Mouse (Mus musculus) kidney, adult 2 months (tissue): ENCODE results near the gene Prim2. TPM values are rescaled to one million over a fixed set of nuclear protein-coding genes. Genes with fewer than 3 reads are reported as not detected.

Experiments used
- DNase-seq: peaks from one replicate; pipeline ENCODE4 v3.0.0; 2021
- H3K27ac ChIP-seq: fragments of 200-500 bp; 2 replicates; pipeline ENCODE4 v1.5.1; 2012; ENCODE audit warnings: low read depth, low read length, control low read depth, inconsistent platforms; ENCODE audit not compliant: insufficient read depth
- H3K27me3 ChIP-seq: fragments of 200-500 bp; replicated peaks from 2 replicates; pipeline ENCODE4 v1.6.1; 2012; ENCODE audit warnings: mild to moderate bottlenecking, moderate library complexity, low read length, inconsistent platforms; ENCODE audit not compliant: control insufficient read depth, insufficient read depth
- H3K36me3 ChIP-seq: fragments of 200-500 bp; 2 replicates; pipeline ENCODE4 v1.6.1; 2012; ENCODE audit warnings: mild to moderate bottlenecking, moderate library complexity, low read length, inconsistent platforms; ENCODE audit not compliant: control insufficient read depth, insufficient read depth
- H3K4me1 ChIP-seq: fragments of 200-500 bp; 2 replicates; pipeline ENCODE4 v1.6.1; 2011; ENCODE audit warnings: low read length; ENCODE audit not compliant: control insufficient read depth, insufficient read depth
- H3K4me3 ChIP-seq: fragments of 200-500 bp; 2 replicates; pipeline ENCODE4 v1.5.1; 2011; ENCODE audit warnings: mild to moderate bottlenecking, low read depth, low read length, control low read depth; ENCODE audit not compliant: insufficient read depth
- CTCF ChIP-seq: fragments of 200-500 bp; conservative IDR thresholded peaks from 2 replicates; pipeline ENCODE4 v1.5.1; 2011; ENCODE audit warnings: low read depth, mild to moderate bottlenecking, control low read depth, low read length, moderate library complexity, mixed read lengths; ENCODE audit not compliant: insufficient read depth, insufficient read length
- POLR2A ChIP-seq: fragments of 200-500 bp; IDR thresholded peaks from one replicate; pipeline ENCODE4 v1.6.1; 2011; ENCODE audit warnings: low read depth, low read length, control low read depth
- WGBS: fragments of 180-500 bp; shearing (Covaris S2); methylation state at CpG from one replicate; pipeline ENCODE4 v1.1.7; 2018; 5-methylcytosine and 5-hydroxymethylcytosine counted together
- polyA plus RNA-seq: library from polyadenylated mRNA; depleted of rRNA; stranded (reverse); fragments of >200 nt; gene quantifications from 2 replicates; pipeline ENCODE4 v1.2.3, GENCODE M21; 2012; rRNA removed

The Prim2 gene
- polyA plus RNA-seq, 1 experiment: 2.9 TPM

- Histone ChIP-seq H3K4me1 (no peaks in the 10 kb centered on the region), H3K36me3 (no peaks in the 10 kb centered on the region), H3K4me3 (no peak overlapping the region), H3K27me3 (no peaks in the 10 kb centered on the region), H3K27ac (no peak overlapping the region)
- TF ChIP-seq POLR2A: no peak
- 79% methylated on average over 8 of the region's 8 CpGs for WGBS
- DNase-seq: no peak
Measured at GRCm38 (mm10) chr1:33460703-33461102, 208.9 kb downstream of the Prim2 start.

- WGBS: 94% methylated on average over 3 of the region's 3 CpGs
- H3K27ac ChIP-seq: no peak overlapping the region
- no peaks in the 10 kb centered on the region for H3K27me3 ChIP-seq
- H3K4me3 ChIP-seq: no peak overlapping the region
- no peak for TF ChIP-seq CTCF
- no peak for TF ChIP-seq POLR2A
- no peaks in the 10 kb centered on the region for H3K4me1 ChIP-seq
- no peaks in the 10 kb centered on the region for H3K36me3 ChIP-seq
- no peak for DNase-seq
Measured at GRCm38 (mm10) chr1:33460262-33460661, 209.3 kb downstream of the Prim2 start.

- 92% methylated on average over 3 of the region's 3 CpGs for WGBS
- H3K36me3 ChIP-seq: no peaks in the 10 kb centered on the region
- no peak overlapping the region for H3K4me3 ChIP-seq
- DNase-seq: no peak
- no peak overlapping the region for H3K27ac ChIP-seq
- H3K27me3 ChIP-seq: no peaks in the 10 kb centered on the region
- TF ChIP-seq POLR2A (no peak), CTCF (no peak)
- H3K4me1 ChIP-seq: no peaks in the 10 kb centered on the region
Measured at GRCm38 (mm10) chr1:33458950-33459349, 210.6 kb downstream of the Prim2 start.

- no peak overlapping the region for H3K4me3 ChIP-seq
- WGBS: 96% methylated on average over 6 of the region's 6 CpGs
- H3K27me3 ChIP-seq: no peaks in the 10 kb centered on the region
- no peak for DNase-seq
- no peaks in the 10 kb centered on the region for H3K4me1 ChIP-seq
- TF ChIP-seq POLR2A (no peak), CTCF (no peak)
- H3K36me3 ChIP-seq: no peaks in the 10 kb centered on the region
- no peak overlapping the region for H3K27ac ChIP-seq
Measured at GRCm38 (mm10) chr1:33454251-33454650, 215.3 kb downstream of the Prim2 start.

GRCm38 (mm10) chr1:33453299-33453698 lies 216.3 kb downstream of the Prim2 start:
- TF ChIP-seq CTCF: no peak
- no peak for DNase-seq
- WGBS: 89% methylated on average over 9 of the region's 9 CpGs

GRCm38 (mm10) chr1:33447179-33447578 lies 222.4 kb downstream of the Prim2 start:
- TF ChIP-seq CTCF (no peak), POLR2A (no peak)
- H3K36me3 ChIP-seq: no peaks in the 10 kb centered on the region
- no peaks in the 10 kb centered on the region for H3K27me3 ChIP-seq
- no peak overlapping the region for H3K4me3 ChIP-seq
- no peaks in the 10 kb centered on the region for H3K4me1 ChIP-seq
- 70% methylated on average over 4 of the region's 4 CpGs for WGBS
- DNase-seq: no peak
- no peak overlapping the region for H3K27ac ChIP-seq

More at GRCm38 (mm10) chr1:33453299-33453698, 216.3 kb downstream of the Prim2 start:
- Histone ChIP-seq H3K4me3 (no peak overlapping the region), H3K27ac (no peak overlapping the region), H3K27me3 (no peaks in the 10 kb centered on the region), H3K4me1 (no peaks in the 10 kb centered on the region), H3K36me3 (no peaks in the 10 kb centered on the region)

GRCm38 (mm10) chr1:33436167-33436566 lies 233.4 kb downstream of the Prim2 start:
- Histone ChIP-seq H3K4me3 (no peak overlapping the region), H3K27ac (no peak overlapping the region), H3K36me3 (no peaks in the 10 kb centered on the region), H3K27me3 (no peaks in the 10 kb centered on the region), H3K4me1 (no peaks in the 10 kb centered on the region)
- no peak for DNase-seq
- 94% methylated on average over 2 of the region's 2 CpGs for WGBS
- TF ChIP-seq POLR2A (no peak), CTCF (no peak)

Other genes starting within 250 kb of the Prim2 start
- gene Rab23, start 50.1 kb upstream of the Prim2 start, polyA plus RNA-seq: 7.3 and 7.5 TPM in 2 replicates
- gene Bag2, start 88.0 kb upstream of the Prim2 start, polyA plus RNA-seq: 18.0 and 22.0 TPM in 2 replicates
- gene Zfp451, start 144.8 kb upstream of the Prim2 start, polyA plus RNA-seq: 4.1 and 5.0 TPM in 2 replicates
- 0.16 TPM in 2 replicates for gene Bend6, start 238.0 kb upstream of the Prim2 start, polyA plus RNA-seq
- 55.8 and 56.0 TPM in 2 replicates for gene Dst, start 238.4 kb upstream of the Prim2 start, polyA plus RNA-seq